Mouse (Mus musculus): Measurements from ENCODE around the gene Supt6. TPM values are rescaled to one million over a fixed set of nuclear protein-coding genes. Genes with fewer than 3 reads are reported as not detected.

Supt6 gene
- polyA plus RNA-seq, 1 experiment from 2014 or later = 22.9 TPM

DNA sequence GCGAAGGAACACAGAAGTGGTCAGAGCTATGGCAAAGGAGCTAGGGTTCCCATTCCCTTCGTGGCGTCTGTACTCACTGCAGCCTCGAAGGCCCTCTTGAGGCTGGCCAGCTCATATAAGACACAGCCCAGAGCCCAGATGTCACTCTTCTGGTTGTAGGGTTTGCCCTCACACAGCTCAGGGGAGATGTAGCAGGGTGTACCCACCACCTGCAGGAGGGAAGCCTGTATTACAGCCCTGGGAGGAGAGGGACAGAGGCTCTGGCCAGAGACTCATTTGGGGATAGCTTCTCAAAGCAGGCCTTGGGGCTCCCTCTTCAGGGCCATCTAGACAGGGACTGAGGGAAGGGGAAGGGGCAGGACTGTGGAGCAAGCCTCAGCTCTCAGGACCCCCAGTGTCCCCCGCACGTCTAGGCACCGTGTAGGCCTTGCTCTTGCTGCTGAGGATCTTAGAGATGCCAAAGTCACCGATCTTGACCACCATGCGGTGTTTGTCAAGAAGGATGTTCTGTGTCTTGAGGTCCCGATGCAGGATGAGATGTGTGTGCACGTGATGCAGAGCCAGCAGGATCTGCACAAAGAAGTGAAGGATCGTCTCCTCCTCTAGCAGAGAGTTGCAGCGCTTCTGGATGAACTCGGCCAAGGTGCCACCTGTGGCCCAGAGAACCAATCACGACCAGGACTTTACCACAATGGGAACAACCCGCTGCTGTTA lies 73.6 kb downstream of the Supt6 start:
- no peaks in the 10 kb centered on the region for H3K36me3 ChIP-seq
- H3K4me2 ChIP-seq = no peak overlapping the region
- ATAC-seq (ENCODE audit: low FRiP score) = no peak
- no peaks in the 10 kb centered on the region for H3K27me3 ChIP-seq (replicated peaks)
- H3K27ac ChIP-seq (replicated peaks) = no peak overlapping the region
- H3K4me1 ChIP-seq = peaks cover 15% of the 10 kb centered on the region
- H3K9ac ChIP-seq (replicated peaks) = no peak overlapping the region
- H3K9me3 ChIP-seq (replicated peaks) = no peaks in the 10 kb centered on the region
- H3K4me3 ChIP-seq (replicated peaks) = no peak overlapping the region
- 86% methylated on average over 16 of the region's 16 CpGs for WGBS

DNA sequence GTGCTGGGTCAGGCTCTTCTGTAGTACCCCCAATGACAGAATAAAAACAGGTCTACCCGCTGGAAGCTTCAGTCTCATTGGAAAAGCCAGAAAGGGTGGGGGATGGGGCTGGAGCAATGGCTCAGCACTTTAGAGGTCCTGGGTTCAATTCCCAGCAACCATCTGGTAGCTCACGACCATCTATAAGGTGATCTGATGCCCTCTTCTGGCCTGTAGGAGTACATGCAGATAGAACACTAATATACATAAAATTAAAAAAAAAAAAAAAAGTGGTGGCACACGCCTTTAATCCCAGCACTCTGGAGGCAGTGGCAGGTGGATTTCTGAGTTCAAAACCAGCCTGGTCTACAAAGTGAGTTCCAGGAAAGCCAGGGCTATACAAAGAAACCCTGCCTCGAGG lies 74.5 kb downstream of the Supt6 start:
- Histone ChIP-seq H3K9ac (replicated peaks) (no peak overlapping the region), H3K9me3 (replicated peaks) (no peaks in the 10 kb centered on the region), H3K4me2 (no peak overlapping the region), H3K27me3 (replicated peaks) (no peaks in the 10 kb centered on the region), H3K4me1 (peaks cover 8% of the 10 kb centered on the region), H3K4me3 (replicated peaks) (no peak overlapping the region), H3K36me3 (no peaks in the 10 kb centered on the region), H3K27ac (replicated peaks) (no peak overlapping the region)
- ATAC-seq (ENCODE audit: low FRiP score) = no peak
- 71% methylated on average over 4 of the region's 4 CpGs for WGBS

DNA sequence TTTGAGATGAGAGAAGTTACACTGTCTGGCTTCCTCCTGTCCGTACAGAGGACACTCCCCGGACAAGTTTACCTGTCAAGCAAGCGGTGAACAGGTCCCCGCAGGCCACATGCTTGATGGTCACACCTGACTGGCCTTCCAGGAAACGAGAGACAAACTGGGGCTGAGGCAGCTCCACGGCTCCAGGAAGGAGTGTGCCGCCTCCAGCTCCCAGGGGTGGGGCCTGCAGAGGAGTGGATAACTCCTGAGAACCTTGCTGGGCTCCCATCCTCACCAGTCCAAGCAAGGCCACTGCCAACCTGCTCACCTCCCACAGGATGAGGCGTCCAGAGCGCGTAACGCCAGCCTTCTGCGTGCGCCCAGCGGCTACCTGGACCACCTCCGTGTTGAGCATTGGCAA lies 75.5 kb downstream of the Supt6 start:
- 94% methylated on average over 15 of the region's 15 CpGs for WGBS
- Histone ChIP-seq H3K4me2 (no peak overlapping the region), H3K9ac (replicated peaks) (no peak overlapping the region), H3K9me3 (replicated peaks) (no peaks in the 10 kb centered on the region), H3K4me1 (peaks cover 10% of the 10 kb centered on the region), H3K36me3 (no peaks in the 10 kb centered on the region), H3K4me3 (replicated peaks) (no peak overlapping the region), H3K27ac (replicated peaks) (no peak overlapping the region), H3K27me3 (replicated peaks) (no peaks in the 10 kb centered on the region)
- no peak for ATAC-seq (ENCODE audit: low FRiP score)

DNA sequence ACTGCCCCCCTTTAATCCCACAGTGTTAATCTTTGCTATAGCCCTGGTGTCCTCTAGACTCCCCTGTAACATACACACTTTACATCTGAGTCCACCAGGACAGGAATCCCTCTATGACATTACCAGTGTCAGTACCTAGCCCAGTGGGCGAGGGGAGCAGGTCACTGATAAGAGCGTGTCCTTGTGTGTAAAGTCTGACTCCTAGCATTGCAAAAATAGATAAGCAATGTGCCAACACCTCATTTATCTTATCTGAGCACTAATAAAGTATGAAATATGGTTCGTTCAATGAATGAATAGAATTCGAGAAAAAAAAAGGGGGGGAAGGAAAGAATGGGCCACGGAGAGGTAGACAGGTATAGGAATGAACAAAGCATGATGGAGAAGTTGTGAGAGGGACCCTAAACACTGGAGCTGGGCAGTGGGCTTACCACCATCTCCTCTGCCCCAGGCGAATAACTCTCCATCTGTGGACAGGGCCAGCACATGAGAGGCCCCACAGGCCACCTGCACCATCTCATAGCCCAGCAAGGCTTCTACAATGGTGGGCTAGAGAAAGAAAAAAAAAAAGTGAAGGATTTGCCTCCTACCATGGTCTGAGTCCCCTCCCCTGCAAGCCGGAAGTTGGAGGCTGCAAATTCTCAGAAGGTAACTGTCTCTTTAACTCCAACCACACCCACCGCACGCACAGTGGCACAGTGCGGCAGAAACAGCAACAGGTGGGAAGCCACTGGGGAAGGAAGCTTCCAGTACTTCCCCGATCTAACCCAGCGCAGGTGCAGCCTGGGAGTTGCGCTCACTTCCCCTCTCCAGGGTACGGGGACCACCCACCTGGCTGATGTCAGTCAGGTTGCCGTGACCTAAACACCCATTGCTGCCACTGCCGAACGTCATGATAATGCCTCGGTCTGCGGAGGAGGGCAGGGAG lies 77.0 kb downstream of the Supt6 start:
- Histone ChIP-seq H3K4me3 (replicated peaks) (no peak overlapping the region), H3K9ac (replicated peaks) (no peak overlapping the region), H3K36me3 (no peaks in the 10 kb centered on the region), H3K9me3 (replicated peaks) (no peaks in the 10 kb centered on the region), H3K4me2 (no peak overlapping the region), H3K27ac (replicated peaks) (no peak overlapping the region), H3K4me1 (peaks cover 12% of the 10 kb centered on the region), H3K27me3 (replicated peaks) (no peaks in the 10 kb centered on the region)
- WGBS = 60% methylated on average over 19 of the region's 19 CpGs
- no peak for ATAC-seq (ENCODE audit: low FRiP score)

DNA sequence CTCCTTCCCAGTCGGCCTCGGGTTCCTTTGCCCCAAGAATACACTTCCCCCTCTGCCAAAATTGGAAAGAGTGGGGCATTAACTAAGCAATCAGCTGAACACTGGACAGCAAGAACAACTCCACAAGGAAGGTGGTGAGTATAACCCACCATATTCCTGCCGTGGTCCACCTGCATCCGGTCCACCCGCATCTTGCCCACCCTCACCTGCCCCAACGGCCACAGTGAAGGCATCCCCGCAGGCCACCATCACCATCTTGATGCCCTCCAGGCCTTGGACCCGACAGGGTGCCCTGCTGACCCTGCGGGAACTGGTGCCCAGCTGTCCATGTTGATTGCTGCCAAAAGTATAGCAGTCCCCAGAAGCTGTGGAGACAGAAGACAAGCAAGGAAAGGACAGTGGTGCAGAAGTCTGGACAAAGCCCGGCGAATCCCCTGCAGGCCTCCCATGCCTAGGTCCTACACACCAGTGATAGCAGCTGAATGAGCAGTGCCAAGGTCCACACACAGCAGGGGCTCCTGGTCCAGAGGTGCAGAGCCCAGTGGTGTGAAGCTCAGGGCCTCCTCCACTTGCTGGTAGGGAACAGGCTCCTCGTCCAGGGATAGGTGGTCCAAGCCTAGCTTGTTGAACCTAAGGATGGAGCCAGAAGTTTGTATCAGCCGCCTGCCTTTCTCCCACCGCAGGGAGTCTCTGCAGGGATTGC lies 78.4 kb downstream of the Supt6 start:
- 93% methylated on average over 14 of the region's 14 CpGs for WGBS
- Histone ChIP-seq H3K27me3 (replicated peaks) (no peaks in the 10 kb centered on the region), H3K4me2 (no peak overlapping the region), H3K27ac (replicated peaks) (no peak overlapping the region), H3K36me3 (no peaks in the 10 kb centered on the region), H3K9ac (replicated peaks) (no peak overlapping the region), H3K4me3 (replicated peaks) (no peak overlapping the region), H3K9me3 (replicated peaks) (no peaks in the 10 kb centered on the region), H3K4me1 (peaks cover 26% of the 10 kb centered on the region)
- no peak for ATAC-seq (ENCODE audit: low FRiP score)

DNA sequence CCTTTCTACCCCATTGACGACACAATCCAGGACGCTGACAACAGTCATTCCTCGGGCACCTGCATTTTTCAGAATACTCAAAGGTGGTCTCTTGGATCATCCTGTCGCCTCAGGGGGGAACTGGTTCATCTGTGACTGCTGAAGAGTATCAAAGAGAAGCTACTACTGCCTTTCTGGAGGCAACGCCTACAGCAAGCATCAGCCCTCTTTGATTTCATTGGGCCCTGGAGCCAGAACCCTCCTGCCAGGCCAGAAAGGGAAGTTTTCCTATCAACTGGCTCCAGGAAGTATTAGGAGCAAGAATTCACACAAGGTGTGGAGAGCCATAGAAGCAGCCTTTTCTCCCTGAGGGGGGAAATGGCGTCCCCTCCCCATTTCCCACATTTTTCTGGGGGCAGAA lies 79.1 kb downstream of the Supt6 start:
- Histone ChIP-seq H3K27me3 (replicated peaks) (no peaks in the 10 kb centered on the region), H3K9me3 (replicated peaks) (no peaks in the 10 kb centered on the region), H3K4me1 (peaks cover 34% of the 10 kb centered on the region), H3K36me3 (peaks cover 5% of the 10 kb centered on the region; the same call in 1 of the 2 replicates), H3K4me2 (no peak overlapping the region), H3K4me3 (replicated peaks) (no peak overlapping the region), H3K27ac (replicated peaks) (no peak overlapping the region), H3K9ac (replicated peaks) (no peak overlapping the region)
- WGBS = 80% methylated on average over 6 of the region's 6 CpGs
- ATAC-seq (ENCODE audit: low FRiP score) = no peak

DNA sequence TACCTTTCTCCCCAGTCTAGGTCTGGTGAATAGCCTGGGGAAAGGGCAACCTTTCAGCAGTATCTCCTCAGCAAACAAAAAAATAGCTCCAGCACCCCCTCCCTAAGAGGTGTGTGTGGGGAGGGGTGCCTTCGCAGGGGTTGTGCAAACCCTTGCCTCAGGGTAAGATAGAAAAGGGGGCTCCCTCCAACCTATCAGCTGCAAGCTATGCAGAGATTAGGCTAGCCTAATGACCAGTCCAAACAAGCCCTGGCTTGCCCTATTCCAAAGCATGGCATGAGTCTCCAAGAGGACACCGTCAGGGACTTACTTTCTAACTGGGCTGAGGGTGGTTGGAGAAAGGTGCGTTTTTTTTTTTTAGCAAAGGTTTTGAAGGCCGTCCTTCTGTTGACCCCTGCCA lies 79.6 kb downstream of the Supt6 start:
- peak overlapping the region; percentile 55; the same call in 1 of the 2 replicates for H3K9ac ChIP-seq (replicated peaks)
- H3K4me2 ChIP-seq = peak overlapping the region; percentile 80
- H3K36me3 ChIP-seq = peaks cover 8% of the 10 kb centered on the region
- no peak for ATAC-seq (ENCODE audit: low FRiP score)
- peak overlapping the region; percentile 99 for H3K4me3 ChIP-seq (replicated peaks)
- H3K27me3 ChIP-seq (replicated peaks) = no peaks in the 10 kb centered on the region
- 58% methylated on average over 4 of the region's 4 CpGs for WGBS
- peak overlapping the region; percentile 98 for H3K27ac ChIP-seq (replicated peaks)
- H3K4me1 ChIP-seq = peaks cover 38% of the 10 kb centered on the region
- no peaks in the 10 kb centered on the region for H3K9me3 ChIP-seq (replicated peaks)

DNA sequence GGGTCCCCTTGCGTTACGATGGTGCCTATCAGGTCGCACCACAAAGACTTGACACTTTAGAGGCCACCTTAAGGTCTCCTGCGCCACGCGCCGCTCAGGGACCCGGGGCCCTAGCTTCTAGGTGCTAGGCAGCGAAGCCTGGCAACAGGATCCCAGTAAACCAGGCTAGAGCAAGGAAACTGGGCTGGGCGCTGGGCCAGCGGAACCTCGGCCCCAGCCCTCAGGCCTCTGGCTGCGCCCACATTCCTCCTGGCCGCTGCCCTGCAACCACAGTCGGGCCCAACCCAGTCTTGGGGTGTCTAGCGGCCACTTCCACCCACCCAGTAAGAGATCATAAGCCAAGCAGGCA lies 80.1 kb downstream of the Supt6 start:
- peaks cover 13% of the 10 kb centered on the region for H3K36me3 ChIP-seq
- 2% methylated on average over 16 of the region's 16 CpGs for WGBS
- H3K27me3 ChIP-seq (replicated peaks) = no peaks in the 10 kb centered on the region
- H3K27ac ChIP-seq (replicated peaks) = peak overlapping the region; percentile 98
- peak overlapping the region; percentile 99 for H3K4me3 ChIP-seq (replicated peaks)
- H3K4me1 ChIP-seq = peaks cover 42% of the 10 kb centered on the region
- H3K9ac ChIP-seq (replicated peaks) = peak overlapping the region; percentile 55
- peak overlapping the region; percentile 80 for H3K4me2 ChIP-seq
- H3K9me3 ChIP-seq (replicated peaks) = no peaks in the 10 kb centered on the region
- ATAC-seq (ENCODE audit: low FRiP score) = peak; percentile 28

DNA sequence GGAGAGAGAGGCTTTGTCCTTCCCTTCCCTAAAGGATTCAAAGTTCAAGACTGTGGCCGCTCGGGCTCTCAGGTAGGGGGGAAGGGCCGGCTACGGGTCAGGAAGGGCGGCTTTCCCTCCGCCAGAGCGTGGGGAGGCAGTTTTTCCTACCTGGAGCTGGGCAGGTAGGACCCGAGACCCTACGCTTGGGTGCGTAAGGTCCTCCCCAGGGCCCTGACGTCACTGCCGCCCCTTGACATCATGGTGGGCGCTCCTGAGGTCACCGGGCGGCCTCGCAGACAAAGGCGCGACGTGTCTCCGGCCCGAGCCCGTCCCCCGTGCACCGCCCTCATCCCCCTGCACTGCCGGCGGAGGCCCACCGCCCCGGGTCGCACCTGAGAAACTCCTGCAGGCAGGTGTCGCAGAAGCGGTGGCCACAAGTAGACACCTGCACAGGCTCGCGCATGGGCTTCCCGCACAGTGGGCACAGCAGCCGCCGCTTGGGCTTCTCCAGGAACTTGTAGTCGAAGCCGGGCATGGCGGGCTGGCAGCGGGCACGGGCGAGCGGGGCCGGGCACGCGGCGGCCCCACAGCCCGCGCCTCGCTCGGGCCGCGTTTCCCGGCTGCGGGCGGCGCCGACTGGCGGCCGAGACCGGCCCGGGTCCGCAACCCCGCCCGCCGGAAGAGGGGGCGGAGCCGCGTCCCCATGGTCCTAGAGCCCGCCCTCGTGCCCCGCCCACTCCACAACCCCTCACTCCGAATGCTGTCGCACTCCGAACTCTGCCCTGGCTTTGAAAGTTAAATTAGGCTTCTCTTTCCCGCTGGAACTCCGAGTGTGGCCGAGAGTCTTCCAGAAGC lies 80.6 kb downstream of the Supt6 start, which contains the start of gene Traf4:
Traf4 (minus strand) TSS at position 666 of the 837 bp plus-strand sequence.
- H3K9ac ChIP-seq (replicated peaks) = peak within 1 kb of the TSS; percentile 100
- WGBS = under 1% methylated on average over 56 of the region's 78 CpGs

DNA sequence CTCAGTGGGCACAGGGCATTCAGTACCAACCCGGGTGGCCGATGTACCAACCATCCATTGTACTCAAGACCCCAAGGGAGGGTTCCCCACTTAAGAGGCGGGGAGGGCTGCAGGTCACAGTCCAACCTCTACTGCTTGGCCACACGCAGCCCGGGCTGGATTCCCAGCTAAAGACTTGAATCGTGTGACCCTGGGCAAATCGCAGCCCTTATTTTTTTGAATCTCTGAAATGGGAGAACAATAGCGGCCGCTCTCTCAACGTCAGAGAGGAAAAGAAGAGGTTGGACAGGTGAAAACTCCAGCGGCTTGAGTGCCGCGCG lies 81.2 kb downstream of the Supt6 start:
- Histone ChIP-seq H3K4me3 (replicated peaks) (peak overlapping the region; percentile 99), H3K27ac (replicated peaks) (peak overlapping the region; percentile 98), H3K36me3 (peaks cover 24% of the 10 kb centered on the region), H3K27me3 (replicated peaks) (no peaks in the 10 kb centered on the region), H3K9me3 (replicated peaks) (no peaks in the 10 kb centered on the region), H3K4me2 (peak overlapping the region; percentile 80), H3K9ac (replicated peaks) (peak overlapping the region; percentile 100), H3K4me1 (peaks cover 54% of the 10 kb centered on the region)
- WGBS = under 1% methylated on average over 14 of the region's 14 CpGs
- ATAC-seq (ENCODE audit: low FRiP score) = peak; percentile 7; the same call in 1 of the 2 replicates

More for the DNA sequence above, 80.6 kb downstream of the Supt6 start, which contains the start of gene Traf4:
- Histone ChIP-seq H3K4me3 (replicated peaks) (peak within 1 kb of the TSS; percentile 99), H3K4me2 (peak within 1 kb of the TSS; percentile 80), H3K4me1 (peaks cover 48% of the 10 kb centered on the region), H3K36me3 (peaks cover 19% of the 10 kb centered on the region), H3K9me3 (replicated peaks) (no peaks in the 10 kb centered on the region), H3K27ac (replicated peaks) (peak within 1 kb of the TSS; percentile 98), H3K27me3 (replicated peaks) (no peaks in the 10 kb centered on the region)
- peak; percentile 87 for ATAC-seq (ENCODE audit: low FRiP score)
